Mouse (Mus musculus): ENCODE data around the gene Eddm3b. TPM values are rescaled to one million over a fixed set of nuclear protein-coding genes. Genes with fewer than 3 reads are reported as not detected.

Eddm3b gene
- polyA plus RNA-seq, 1 experiment from 2014 or later = not detected

- WGBS = under 1% methylated on average over 23 of the region's 23 CpGs
- ATAC-seq (ENCODE audit: insufficient number of reproducible peaks, low FRiP score) = peak; percentile 49
- Histone ChIP-seq H3K4me1 (replicated peaks) (peaks cover 4% of the 10 kb centered on the region; the same call in 1 of the 2 replicates), H3K9me3 (replicated peaks) (no peaks in the 10 kb centered on the region), H3K9ac (peak overlapping the region; percentile 70), H3K27me3 (replicated peaks) (no peaks in the 10 kb centered on the region), H3K4me2 (peak overlapping the region; percentile 78), H3K4me3 (peak overlapping the region; percentile 75), H3K36me3 (no peaks in the 10 kb centered on the region), H3K27ac (ENCODE audit: poor library complexity, severe bottlenecking) (peak overlapping the region; percentile 77)
Measured at GRCm38 (mm10) chr14:51088166-51088969, 25.9 kb upstream of the Eddm3b start.

- Histone ChIP-seq H3K4me2 (peak overlapping the region; percentile 78), H3K27ac (ENCODE audit: poor library complexity, severe bottlenecking) (peak overlapping the region; percentile 80), H3K9ac (peak overlapping the region; percentile 70), H3K27me3 (replicated peaks) (no peaks in the 10 kb centered on the region), H3K9me3 (replicated peaks) (no peaks in the 10 kb centered on the region), H3K36me3 (no peaks in the 10 kb centered on the region), H3K4me1 (replicated peaks) (peaks cover 4% of the 10 kb centered on the region; the same call in 1 of the 2 replicates), H3K4me3 (peak overlapping the region; percentile 75)
- ATAC-seq (ENCODE audit: insufficient number of reproducible peaks, low FRiP score) = peak; percentile 92
- WGBS = under 1% methylated on average over 34 of the region's 34 CpGs
Measured at GRCm38 (mm10) chr14:51088970-51089673, 25.1 kb upstream of the Eddm3b start.

GRCm38 (mm10) chr14:51089674-51090076 lies 24.6 kb upstream of the Eddm3b start:
- no peaks in the 10 kb centered on the region for H3K9me3 ChIP-seq (replicated peaks)
- H3K4me2 ChIP-seq = peak overlapping the region; percentile 78
- peaks cover 4% of the 10 kb centered on the region; the same call in 1 of the 2 replicates for H3K4me1 ChIP-seq (replicated peaks)
- no peak for ATAC-seq (ENCODE audit: insufficient number of reproducible peaks, low FRiP score)
- no peaks in the 10 kb centered on the region for H3K27me3 ChIP-seq (replicated peaks)
- H3K4me3 ChIP-seq = peak overlapping the region; percentile 75
- no peaks in the 10 kb centered on the region for H3K36me3 ChIP-seq
- 0% methylated on average over 15 of the region's 15 CpGs for WGBS
- H3K9ac ChIP-seq = peak overlapping the region; percentile 60
- H3K27ac ChIP-seq (ENCODE audit: poor library complexity, severe bottlenecking) = peak overlapping the region; percentile 80

GRCm38 (mm10) chr14:51090077-51090781 lies 24.0 kb upstream of the Eddm3b start:
- under 1% methylated on average over 27 of the region's 27 CpGs for WGBS
- peak overlapping the region; percentile 75 for H3K4me3 ChIP-seq
- H3K36me3 ChIP-seq = no peaks in the 10 kb centered on the region
- H3K27me3 ChIP-seq (replicated peaks) = no peaks in the 10 kb centered on the region
- peak; percentile 69 for ATAC-seq (ENCODE audit: insufficient number of reproducible peaks, low FRiP score)
- H3K4me2 ChIP-seq = peak overlapping the region; percentile 78
- H3K27ac ChIP-seq (ENCODE audit: poor library complexity, severe bottlenecking) = peak overlapping the region; percentile 80
- H3K4me1 ChIP-seq (replicated peaks) = peaks cover 4% of the 10 kb centered on the region; the same call in 1 of the 2 replicates
- no peaks in the 10 kb centered on the region for H3K9me3 ChIP-seq (replicated peaks)
- peak overlapping the region; percentile 60 for H3K9ac ChIP-seq

GRCm38 (mm10) chr14:51090921-51091900 lies 23.0 kb upstream of the Eddm3b start, which contains the start of the genes Rnase4 and Ang:
TSS of gene Rnase4 (plus strand) at chr14:51091077.
TSS of gene Ang (plus strand) at chr14:51091150.
- no peak for ATAC-seq (ENCODE audit: insufficient number of reproducible peaks, low FRiP score)

GRCm38 (mm10) chr14:51092073-51092620 lies 22.1 kb upstream of the Eddm3b start:
- Histone ChIP-seq H3K4me2 (no peak overlapping the region; the same call in 1 of the 2 replicates), H3K9me3 (replicated peaks) (no peaks in the 10 kb centered on the region), H3K27ac (ENCODE audit: poor library complexity, severe bottlenecking) (no peak overlapping the region), H3K36me3 (no peaks in the 10 kb centered on the region), H3K9ac (no peak overlapping the region), H3K27me3 (replicated peaks) (no peaks in the 10 kb centered on the region), H3K4me3 (no peak overlapping the region), H3K4me1 (replicated peaks) (peaks cover 4% of the 10 kb centered on the region; the same call in 1 of the 2 replicates)
- 56% methylated on average over 8 of the region's 8 CpGs for WGBS
- no peak for ATAC-seq (ENCODE audit: insufficient number of reproducible peaks, low FRiP score)

More at GRCm38 (mm10) chr14:51090921-51091900, 23.0 kb upstream of the Eddm3b start, which contains the start of the genes Rnase4 and Ang:
- Histone ChIP-seq H3K4me2 (peak within 1 kb of the TSS; percentile 78), H3K4me3 (peak within 1 kb of the TSS; percentile 75), H3K9me3 (replicated peaks) (no peaks in the 10 kb centered on the region), H3K27me3 (replicated peaks) (no peaks in the 10 kb centered on the region), H3K27ac (ENCODE audit: poor library complexity, severe bottlenecking) (peak within 1 kb of the TSS; percentile 80), H3K4me1 (replicated peaks) (peaks cover 4% of the 10 kb centered on the region; the same call in 1 of the 2 replicates), H3K9ac (peak within 1 kb of the TSS; percentile 60), H3K36me3 (no peaks in the 10 kb centered on the region)
- 8% methylated on average over 33 of the region's 33 CpGs for WGBS

GRCm38 (mm10) chr14:51093496-51093895 lies 20.7 kb upstream of the Eddm3b start:
- Histone ChIP-seq H3K27ac (ENCODE audit: poor library complexity, severe bottlenecking) (no peak overlapping the region), H3K9me3 (replicated peaks) (no peaks in the 10 kb centered on the region), H3K27me3 (replicated peaks) (no peaks in the 10 kb centered on the region), H3K4me3 (no peak overlapping the region), H3K9ac (no peak overlapping the region), H3K4me1 (replicated peaks) (peaks cover 4% of the 10 kb centered on the region; the same call in 1 of the 2 replicates), H3K36me3 (no peaks in the 10 kb centered on the region), H3K4me2 (no peak overlapping the region)
- ATAC-seq (ENCODE audit: insufficient number of reproducible peaks, low FRiP score) = no peak
- 31% methylated on average over 3 of the region's 3 CpGs for WGBS

- no peak for ATAC-seq (ENCODE audit: insufficient number of reproducible peaks, low FRiP score)
- H3K27ac ChIP-seq (ENCODE audit: poor library complexity, severe bottlenecking) = no peak overlapping the region
- no peaks in the 10 kb centered on the region for H3K9me3 ChIP-seq (replicated peaks)
- no peaks in the 10 kb centered on the region for H3K36me3 ChIP-seq
- H3K27me3 ChIP-seq (replicated peaks) = no peaks in the 10 kb centered on the region
- H3K4me3 ChIP-seq = no peak overlapping the region
- WGBS = 76% methylated on average over 5 of the region's 5 CpGs
- no peak overlapping the region for H3K9ac ChIP-seq
- H3K4me2 ChIP-seq = no peak overlapping the region
- peaks cover 4% of the 10 kb centered on the region; the same call in 1 of the 2 replicates for H3K4me1 ChIP-seq (replicated peaks)
Measured at GRCm38 (mm10) chr14:51094096-51094875, 19.9 kb upstream of the Eddm3b start.

GRCm38 (mm10) chr14:51094921-51095320 lies 19.3 kb upstream of the Eddm3b start:
- whole genome bisulfite sequencing = 65% methylated on average over 9 of the region's 9 CpGs
- H3K36me3 ChIP-seq = no peaks in the 10 kb centered on the region
- ATAC-seq (ENCODE audit: insufficient number of reproducible peaks, low FRiP score) = no peak

More at GRCm38 (mm10) chr14:51094921-51095320, 19.3 kb upstream of the Eddm3b start:
- peaks cover 4% of the 10 kb centered on the region; the same call in 1 of the 2 replicates for H3K4me1 ChIP-seq (replicated peaks)
- no peak overlapping the region for H3K4me3 ChIP-seq
- no peak overlapping the region for H3K27ac ChIP-seq (ENCODE audit: poor library complexity, severe bottlenecking)
- H3K27me3 ChIP-seq (replicated peaks) = no peaks in the 10 kb centered on the region
- H3K4me2 ChIP-seq = no peak overlapping the region
- no peak overlapping the region for H3K9ac ChIP-seq
- no peaks in the 10 kb centered on the region for H3K9me3 ChIP-seq (replicated peaks)
